Mouse (Mus musculus): Measurements from ENCODE around the gene Slc5a11.

Slc5a11 gene

GRCm38 (mm10) chr7:123215138-123215537 is 558 bp downstream of the Slc5a11 start:
- no peak for DNase-seq

GRCm38 (mm10) chr7:123217448-123218354 is 3.1 kb downstream of the Slc5a11 start:
- no peak for DNase-seq

- no peak for DNase-seq
Observed at GRCm38 (mm10) chr7:123218620-123219019, 4.0 kb downstream of the Slc5a11 start.

- DNase-seq = no peak
Observed at GRCm38 (mm10) chr7:123219781-123220632, 5.4 kb downstream of the Slc5a11 start.

- no peak for DNase-seq
Observed at GRCm38 (mm10) chr7:123220633-123220942, 6.0 kb downstream of the Slc5a11 start.

GRCm38 (mm10) chr7:123224076-123224475 is 9.5 kb downstream of the Slc5a11 start:
- no peak for DNase-seq

- DNase-seq = no peak
Observed at GRCm38 (mm10) chr7:123225159-123225558, 10.6 kb downstream of the Slc5a11 start.

GRCm38 (mm10) chr7:123235449-123235848 is 20.9 kb downstream of the Slc5a11 start:
- peak; percentile 80 to 82 for DNase-seq

- no peak for DNase-seq
Observed at GRCm38 (mm10) chr7:123238621-123239020, 24.0 kb downstream of the Slc5a11 start.

GRCm38 (mm10) chr7:123240064-123240463 is 25.5 kb downstream of the Slc5a11 start:
- no peak for DNase-seq

- no peak for DNase-seq
Observed at GRCm38 (mm10) chr7:123242241-123242640, 27.7 kb downstream of the Slc5a11 start.

GRCm38 (mm10) chr7:123244833-123245232 is 30.3 kb downstream of the Slc5a11 start:
- DNase-seq = no peak

- DNase-seq = no peak
Observed at GRCm38 (mm10) chr7:123246504-123247084, 32.0 kb downstream of the Slc5a11 start.

- DNase-seq = no peak
Observed at GRCm38 (mm10) chr7:123248166-123248565, 33.6 kb downstream of the Slc5a11 start.

GRCm38 (mm10) chr7:123251343-123251742 is 36.8 kb downstream of the Slc5a11 start:
- DNase-seq = no peak

GRCm38 (mm10) chr7:123253396-123253795 is 38.8 kb downstream of the Slc5a11 start:
- DNase-seq = no peak

GRCm38 (mm10) chr7:123254196-123254970 is 39.8 kb downstream of the Slc5a11 start:
- DNase-seq = no peak

- no peak for DNase-seq
Observed at GRCm38 (mm10) chr7:123258103-123258502, 43.5 kb downstream of the Slc5a11 start.

GRCm38 (mm10) chr7:123273056-123273455 is 58.5 kb downstream of the Slc5a11 start:
- DNase-seq = no peak

- no peak for DNase-seq
Observed at GRCm38 (mm10) chr7:123276568-123276967, 62.0 kb downstream of the Slc5a11 start.

- DNase-seq = no peak
Observed at GRCm38 (mm10) chr7:123279797-123280196, 65.2 kb downstream of the Slc5a11 start.

- no peak for DNase-seq
Observed at GRCm38 (mm10) chr7:123283826-123284225, 69.2 kb downstream of the Slc5a11 start.

GRCm38 (mm10) chr7:123285896-123286295 is 71.3 kb downstream of the Slc5a11 start:
- DNase-seq = no peak

Measured in kidney, postnatal 4 days (tissue).